Mouse (Mus musculus) liver, adult 2 months (tissue): ENCODE data around the gene Serinc2.

Experiments
- CTCF ChIP-seq: fragments of 200-500 bp; IDR thresholded peaks from 2 replicates; pipeline ENCODE4 v1.5.1; 2011; ENCODE audit warnings: low read depth, low read length, control low read depth
- POLR2A ChIP-seq: fragments of 200-500 bp; IDR thresholded peaks from 2 replicates; pipeline ENCODE4 v1.6.1; 2011; ENCODE audit warnings: low read length, control low read depth; ENCODE audit not compliant: insufficient read depth; ENCODE audit errors: extremely low read depth

DNA sequence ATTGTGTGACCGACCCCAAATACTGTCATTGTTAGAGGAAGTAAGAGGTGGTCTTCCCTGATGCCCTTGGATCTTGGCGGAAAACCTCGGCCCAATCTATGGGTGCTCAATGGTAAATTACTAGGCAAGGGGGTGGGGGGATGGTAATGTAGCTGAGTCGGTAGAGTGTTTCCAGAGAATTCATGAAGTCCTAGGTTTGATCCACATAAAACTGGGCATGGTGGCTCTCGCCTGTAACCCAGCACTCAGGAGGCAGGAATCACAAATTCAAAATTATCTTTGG lies 3.2 kb downstream of the Serinc2 start:
- TF ChIP-seq CTCF, result no peak
- TF ChIP-seq POLR2A, result no peak
